Mouse (Mus musculus): ENCODE data around the gene Ints1.

Ints1 gene

GRCm38 (mm10) chr5:139717723-139718122 is 57.8 kb downstream of the Ints1 start:
- peak; percentile 83 for DNase-seq (ENCODE audit: low spot score)

DNA sequence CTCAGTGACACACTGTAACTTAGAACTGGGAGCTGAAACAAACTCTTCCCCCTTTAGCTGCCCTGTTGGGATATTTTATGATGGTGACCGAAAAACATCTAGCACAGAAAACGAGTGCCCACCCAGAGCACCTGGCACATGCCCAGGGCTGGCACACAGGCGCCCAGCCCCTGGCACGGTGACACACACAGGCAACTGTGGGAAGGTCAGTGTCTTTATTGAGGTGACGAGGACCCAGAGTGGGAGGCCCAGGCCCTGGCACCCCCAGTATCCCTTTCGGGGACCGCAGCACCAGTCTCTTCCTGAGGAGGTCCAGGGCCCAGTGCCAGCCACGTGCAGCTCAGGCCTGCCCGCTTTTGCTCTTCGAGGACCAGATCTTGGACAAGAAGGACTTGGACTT is 69.0 kb downstream of the Ints1 start:
- no peak for DNase-seq (ENCODE audit: low spot score)

DNA sequence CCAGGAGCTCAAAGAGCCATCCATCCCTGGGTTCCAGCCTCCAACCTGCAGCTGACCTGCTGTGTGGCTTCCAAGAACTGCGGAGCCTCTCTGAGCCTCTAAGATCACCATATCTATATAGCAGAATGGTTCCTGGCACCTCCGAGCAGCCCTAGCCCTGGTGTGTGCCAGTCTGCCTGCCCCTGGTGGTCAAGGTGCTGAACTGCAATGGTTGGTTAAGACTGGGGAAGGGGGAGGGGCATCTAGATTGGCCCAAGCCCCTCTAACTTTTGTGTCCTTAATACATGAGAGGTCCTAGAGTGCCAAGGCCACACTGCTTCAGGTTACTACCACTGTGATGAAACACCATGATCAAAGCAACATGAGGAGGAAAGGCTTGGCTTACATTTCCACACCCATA is 72.6 kb downstream of the Ints1 start:
- DNase-seq (ENCODE audit: low spot score) = peak; percentile 55

DNA sequence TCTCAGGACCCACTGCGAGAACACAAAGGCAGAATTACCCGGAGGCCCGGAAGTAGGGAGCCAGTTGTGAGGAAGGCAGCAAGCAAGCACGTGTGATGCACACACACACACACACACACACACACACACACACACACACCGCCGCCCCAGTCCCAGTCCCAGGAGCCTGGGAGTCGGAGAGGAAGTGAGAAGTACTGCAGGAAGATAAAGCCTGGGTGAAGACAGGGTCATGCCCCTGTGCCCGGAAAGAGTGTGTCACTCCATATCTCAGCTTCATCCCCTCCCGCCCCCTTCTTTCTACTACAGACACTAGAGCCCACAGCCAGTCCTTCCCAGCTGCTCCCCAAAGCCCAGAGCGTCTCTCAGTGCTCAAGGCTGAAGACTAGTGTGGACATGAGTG is 73.2 kb downstream of the Ints1 start:
- no peak for DNase-seq (ENCODE audit: low spot score)
